Mouse (Mus musculus) limb, embryonic 15.5 days (tissue): ENCODE data around the gene Fbxw11. TPM values are rescaled to one million over a fixed set of nuclear protein-coding genes. Genes with fewer than 3 reads are reported as not detected.
"Not testable (repeated sequence)": the region's sequence is repeated elsewhere in the genome, so short reads cannot be mapped to it uniquely, and the experiment has no call there.

Experiments
- ATAC-seq: fragments of 200-750 bp; cut with Nextera tagmentation; 2 replicates; pipeline ENCODE4 v1.8.0; 2017; ENCODE audit warnings: low read depth, moderate TSS enrichment; ENCODE audit not compliant: insufficient number of reproducible peaks, low FRiP score, low TSS enrichment
- H3K27ac ChIP-seq: fragments of 300-500 bp; sonication (generic); 2 replicates; pipeline ENCODE4 v1.5.1; 2015; ENCODE audit warnings: moderate library complexity, mild to moderate bottlenecking, inconsistent platforms
- H3K27me3 ChIP-seq: fragments of 300-500 bp; sonication (generic); 2 replicates; pipeline ENCODE4 v1.6.1; 2015; ENCODE audit warnings: inconsistent platforms
- H3K36me3 ChIP-seq: fragments of 300-500 bp; sonication (generic); 2 replicates; pipeline ENCODE4 v1.6.1; 2015; ENCODE audit warnings: inconsistent platforms
- H3K4me1 ChIP-seq: fragments of 300-500 bp; sonication (generic); 2 replicates; pipeline ENCODE4 v1.6.1; 2015; ENCODE audit warnings: inconsistent platforms
- H3K4me2 ChIP-seq: fragments of 300-500 bp; sonication (generic); 2 replicates; pipeline ENCODE4 v1.6.1; 2015; ENCODE audit warnings: mild to moderate bottlenecking, inconsistent platforms
- H3K4me3 ChIP-seq: fragments of 300-500 bp; sonication (generic); 2 replicates; pipeline ENCODE4 v1.5.1; 2015; ENCODE audit warnings: mild to moderate bottlenecking, inconsistent platforms
- H3K9ac ChIP-seq: fragments of 300-500 bp; sonication (generic); 2 replicates; pipeline ENCODE4 v1.6.1; 2015; ENCODE audit warnings: inconsistent platforms
- H3K9me3 ChIP-seq: fragments of 300-500 bp; sonication (generic); 2 replicates; pipeline ENCODE4 v1.6.1; 2016; ENCODE audit warnings: inconsistent platforms
- WGBS: fragments of 180-500 bp; shearing (Covaris S2); methylation state at CpG from one replicate; pipeline ENCODE4 v1.1.7; 2015; 5-methylcytosine and 5-hydroxymethylcytosine counted together
- polyA plus RNA-seq: library from polyadenylated mRNA; unstranded; fragments of >200 nt; fragmentation: Nextera tagmentation; extraction: Ambion mirVana; gene quantifications from 2 replicates; pipeline ENCODE4 v1.2.1, GENCODE M21; 2015

Fbxw11 gene
- polyA plus RNA-seq, 1 experiment from 2014 or later = 76.9 TPM

GRCm38 (mm10) chr11:32644010-32644409 is 1.5 kb downstream of the Fbxw11 start:
- ATAC-seq = no peak
- no peaks in the 10 kb centered on the region for H3K27me3 ChIP-seq
- H3K4me2 ChIP-seq = peak overlapping the region; percentile 73
- H3K9me3 ChIP-seq = no peaks in the 10 kb centered on the region
- peak overlapping the region; percentile 98 for H3K9ac ChIP-seq
- peak overlapping the region; percentile 99 for H3K27ac ChIP-seq
- peaks cover 23% of the 10 kb centered on the region for H3K4me1 ChIP-seq
- WGBS = 26% methylated on average over 3 of the region's 3 CpGs
- peak overlapping the region; percentile 94 for H3K4me3 ChIP-seq
- H3K36me3 ChIP-seq = no peaks in the 10 kb centered on the region

GRCm38 (mm10) chr11:32647265-32647664 is 4.7 kb downstream of the Fbxw11 start:
- ATAC-seq = no peak
- peaks cover 12% of the 10 kb centered on the region for H3K4me1 ChIP-seq
- H3K27ac ChIP-seq = no peak overlapping the region
- no peaks in the 10 kb centered on the region for H3K27me3 ChIP-seq
- H3K4me3 ChIP-seq = no peak overlapping the region
- no peaks in the 10 kb centered on the region for H3K9me3 ChIP-seq
- no peaks in the 10 kb centered on the region for H3K36me3 ChIP-seq
- 82% methylated on average over 2 of the region's 2 CpGs for whole genome bisulfite sequencing
- no peak overlapping the region for H3K9ac ChIP-seq
- H3K4me2 ChIP-seq = no peak overlapping the region

GRCm38 (mm10) chr11:32650236-32650749 is 7.8 kb downstream of the Fbxw11 start:
- H3K27me3 ChIP-seq = no peaks in the 10 kb centered on the region
- H3K36me3 ChIP-seq = 0 out of 2 replicates have a peak, but pooled peaks cover 2% of the 10 kb centered on the region
- H3K4me1 ChIP-seq = peaks cover 6% of the 10 kb centered on the region
- ATAC-seq = no peak
- H3K9ac ChIP-seq = no peak overlapping the region
- no peak overlapping the region for H3K27ac ChIP-seq
- no peaks in the 10 kb centered on the region for H3K9me3 ChIP-seq
- H3K4me3 ChIP-seq = no peak overlapping the region
- no peak overlapping the region for H3K4me2 ChIP-seq

GRCm38 (mm10) chr11:32650893-32651590 is 8.5 kb downstream of the Fbxw11 start:
- Histone ChIP-seq H3K27ac (no peak overlapping the region), H3K36me3 (0 out of 2 replicates have a peak, but pooled peaks cover 2% of the 10 kb centered on the region), H3K4me1 (peaks cover 6% of the 10 kb centered on the region), H3K4me3 (no peak overlapping the region), H3K9ac (no peak overlapping the region), H3K4me2 (no peak overlapping the region), H3K27me3 (no peaks in the 10 kb centered on the region), H3K9me3 (no peaks in the 10 kb centered on the region)
- no peak for ATAC-seq
- WGBS = 88% methylated on average over 7 of the region's 7 CpGs

GRCm38 (mm10) chr11:32651723-32652122 is 9.2 kb downstream of the Fbxw11 start:
- 85% methylated on average over 1 of the region's 1 CpGs for WGBS
- H3K36me3 ChIP-seq = 0 out of 2 replicates have a peak, but pooled peaks cover 2% of the 10 kb centered on the region

GRCm38 (mm10) chr11:32662082-32662656 is 19.6 kb downstream of the Fbxw11 start:
- H3K4me1 ChIP-seq = 0 out of 2 replicates have a peak, but pooled peaks cover 8% of the 10 kb centered on the region
- H3K27ac ChIP-seq = peak overlapping the region; percentile 57; the same call in 1 of the 2 replicates
- no peak overlapping the region for H3K4me2 ChIP-seq
- 70% methylated on average over 1 of the region's 1 CpGs for WGBS
- no peaks in the 10 kb centered on the region for H3K27me3 ChIP-seq
- peaks cover 3% of the 10 kb centered on the region; the same call in 1 of the 2 replicates for H3K36me3 ChIP-seq
- ATAC-seq = no peak
- no peak overlapping the region for H3K9ac ChIP-seq
- H3K9me3 ChIP-seq = no peaks in the 10 kb centered on the region
- H3K4me3 ChIP-seq = no peak overlapping the region

More at GRCm38 (mm10) chr11:32651723-32652122, 9.2 kb downstream of the Fbxw11 start:
- Histone ChIP-seq H3K9me3 (no peaks in the 10 kb centered on the region), H3K4me1 (peaks cover 5% of the 10 kb centered on the region), H3K4me3 (no peak overlapping the region), H3K4me2 (no peak overlapping the region), H3K27ac (no peak overlapping the region), H3K9ac (no peak overlapping the region), H3K27me3 (no peaks in the 10 kb centered on the region)
- ATAC-seq = no peak

GRCm38 (mm10) chr11:32665639-32666038 is 23.1 kb downstream of the Fbxw11 start:
- WGBS = 83% methylated on average over 3 of the region's 3 CpGs
- Histone ChIP-seq H3K4me1 (peaks cover 23% of the 10 kb centered on the region; the same call in 1 of the 2 replicates), H3K9ac (no peak overlapping the region), H3K4me3 (no peak overlapping the region), H3K27me3 (no peaks in the 10 kb centered on the region), H3K4me2 (no peak overlapping the region), H3K36me3 (no peaks in the 10 kb centered on the region), H3K27ac (no peak overlapping the region), H3K9me3 (no peaks in the 10 kb centered on the region)
- no peak for ATAC-seq

GRCm38 (mm10) chr11:32666983-32667382 is 24.5 kb downstream of the Fbxw11 start:
- H3K4me2 ChIP-seq = no peak overlapping the region
- no peak for ATAC-seq
- H3K36me3 ChIP-seq = no peaks in the 10 kb centered on the region
- no peaks in the 10 kb centered on the region for H3K27me3 ChIP-seq
- no peak overlapping the region for H3K27ac ChIP-seq
- H3K9ac ChIP-seq = no peak overlapping the region
- H3K9me3 ChIP-seq = no peaks in the 10 kb centered on the region
- no peak overlapping the region for H3K4me3 ChIP-seq
- H3K4me1 ChIP-seq = peaks cover 20% of the 10 kb centered on the region; the same call in 1 of the 2 replicates

- Histone ChIP-seq H3K4me2 (no peak overlapping the region), H3K27me3 (no peaks in the 10 kb centered on the region), H3K4me1 (peaks cover 17% of the 10 kb centered on the region; the same call in 1 of the 2 replicates), H3K9ac (no peak overlapping the region), H3K9me3 (no peaks in the 10 kb centered on the region), H3K27ac (no peak overlapping the region), H3K36me3 (no peaks in the 10 kb centered on the region), H3K4me3 (no peak overlapping the region)
- ATAC-seq = no peak
- WGBS = 90% methylated on average over 4 of the region's 4 CpGs
Measured at GRCm38 (mm10) chr11:32671480-32671879, 29.0 kb downstream of the Fbxw11 start.

- H3K27me3 ChIP-seq = no peaks in the 10 kb centered on the region
- no peak overlapping the region for H3K9ac ChIP-seq
- no peak overlapping the region for H3K4me3 ChIP-seq
- H3K4me2 ChIP-seq = no peak overlapping the region
- peaks cover 12% of the 10 kb centered on the region for H3K4me1 ChIP-seq
- WGBS = 55% methylated on average over 3 of the region's 3 CpGs
- no peak for ATAC-seq
- H3K36me3 ChIP-seq = no peaks in the 10 kb centered on the region
- no peak overlapping the region for H3K27ac ChIP-seq
- no peaks in the 10 kb centered on the region for H3K9me3 ChIP-seq
Measured at GRCm38 (mm10) chr11:32676777-32677176, 34.3 kb downstream of the Fbxw11 start.

GRCm38 (mm10) chr11:32677811-32678210 is 35.3 kb downstream of the Fbxw11 start:
- Histone ChIP-seq H3K4me2 (no peak overlapping the region), H3K4me3 (no peak overlapping the region), H3K9ac (no peak overlapping the region), H3K36me3 (no peaks in the 10 kb centered on the region), H3K27ac (no peak overlapping the region), H3K9me3 (no peaks in the 10 kb centered on the region), H3K27me3 (no peaks in the 10 kb centered on the region), H3K4me1 (peaks cover 12% of the 10 kb centered on the region)
- 87% methylated on average over 1 of the region's 1 CpGs for WGBS
- no peak for ATAC-seq

- WGBS = 94% methylated on average over 4 of the region's 4 CpGs
- ATAC-seq, H3K9ac ChIP-seq: not testable (repeated sequence)
Measured at GRCm38 (mm10) chr11:32679091-32679490, 36.6 kb downstream of the Fbxw11 start.

More at GRCm38 (mm10) chr11:32679091-32679490, 36.6 kb downstream of the Fbxw11 start:
- not testable (repeated sequence) for H3K4me3 ChIP-seq, H3K27me3 ChIP-seq, H3K9me3 ChIP-seq, H3K36me3 ChIP-seq, H3K4me2 ChIP-seq, H3K27ac ChIP-seq
- peaks cover 15% of the 10 kb centered on the region for H3K4me1 ChIP-seq
